Mouse (Mus musculus) heart, adult 2 months (tissue): ENCODE results near the gene Vwce. TPM values are rescaled to one million over a fixed set of nuclear protein-coding genes. Genes with fewer than 3 reads are reported as not detected.

ENCODE experiments used
- DNase-seq, 2 experiments: peaks; one replicate each; pipeline ENCODE4 v3.0.0; 2021
- H3K27ac ChIP-seq: fragments of 200-600 bp; 2 replicates; pipeline ENCODE4 v1.8.1; 2022
- H3K27me3 ChIP-seq: fragments of 200-500 bp; 2 replicates; pipeline ENCODE4 v1.6.1; 2012; ENCODE audit warnings: mild to moderate bottlenecking, low read length, inconsistent platforms, mixed read lengths; ENCODE audit not compliant: control insufficient read depth, insufficient read depth
- H3K36me3 ChIP-seq: fragments of 200-500 bp; 2 replicates; pipeline ENCODE4 v1.6.1; 2012; ENCODE audit warnings: low read length, inconsistent platforms; ENCODE audit not compliant: control insufficient read depth, insufficient read depth
- H3K4me1 ChIP-seq: fragments of 200-500 bp; 2 replicates; pipeline ENCODE4 v1.6.1; 2011; ENCODE audit warnings: low read length; ENCODE audit not compliant: control insufficient read depth, insufficient read depth
- H3K4me3 ChIP-seq: fragments of 200-600 bp; 2 replicates; pipeline ENCODE4 v1.8.1; 2022
- H3K79me2 ChIP-seq: fragments of 200-500 bp; replicated peaks from 2 replicates; pipeline ENCODE4 v1.6.1; 2012; ENCODE audit warnings: mild to moderate bottlenecking, inconsistent platforms, low read length, moderate library complexity, mixed read lengths; ENCODE audit not compliant: control insufficient read depth, insufficient read depth
- H3K9ac ChIP-seq: fragments of 200-500 bp; 2 replicates; pipeline ENCODE4 v1.6.1; 2012; ENCODE audit warnings: low read depth, mild to moderate bottlenecking, control low read depth, inconsistent platforms, low read length, mixed read lengths
- CTCF ChIP-seq: fragments of 200-600 bp; IDR thresholded peaks from 2 replicates; pipeline ENCODE4 v1.8.1; 2022; ENCODE audit warnings: antibody characterized with exemption, mild to moderate bottlenecking, moderate library complexity
- EP300 ChIP-seq: fragments of 200-500 bp; IDR thresholded peaks from 2 replicates; pipeline ENCODE4 v1.6.1; 2011; ENCODE audit warnings: low read depth, low read length, control low read depth; ENCODE audit not compliant: insufficient read depth
- POLR2A ChIP-seq: fragments of 200-500 bp; IDR thresholded peaks from 2 replicates; pipeline ENCODE4 v1.6.1; 2011; ENCODE audit warnings: mild to moderate bottlenecking, low read depth, low read length, control low read depth; ENCODE audit not compliant: insufficient read depth
- WGBS: fragments of 180-500 bp; shearing (Covaris S2); methylation state at CpG from one replicate; pipeline ENCODE4 v1.1.7; 2018; 5-methylcytosine and 5-hydroxymethylcytosine counted together
- intact Hi-C: fragments of 180-260 bp; cut with DNase I; formaldehyde crosslinking; loops from one replicate; pipeline ENCODE4 v1.15.1; 2025
- polyA plus RNA-seq: library from polyadenylated mRNA; depleted of rRNA; stranded (reverse); fragments of >200 nt; gene quantifications from 2 replicates; pipeline ENCODE4 v1.2.3, GENCODE M21; 2012
- total RNA-seq, 2 experiments: library from RNA; stranded (reverse); gene quantifications; 2 replicates each; pipeline ENCODE4 v1.2.3; 2021

Gene Vwce
- total and polyA plus RNA-seq, 3 experiments = not detected

GRCm38 (mm10) chr19:10634872-10635318, 882 bp downstream of the Vwce start:
- Histone ChIP-seq H3K27ac (no peak overlapping the region), H3K4me3 (peak overlapping the region; percentile 38), H3K36me3 (no peaks in the 10 kb centered on the region), H3K79me2 (no peaks in the 10 kb centered on the region), H3K27me3 (no peaks in the 10 kb centered on the region; the same call in 1 of the 2 replicates), H3K9ac (peak overlapping the region; percentile 24; the same call in 1 of the 2 replicates), H3K4me1 (no peaks in the 10 kb centered on the region)
- peak; percentile 43 to 49 for DNase-seq
- intact Hi-C loops = no loop called here
- TF ChIP-seq EP300 = no peak
- no peak for TF ChIP-seq CTCF
- no peak for TF ChIP-seq POLR2A
- 3% methylated on average over 21 of the region's 21 CpGs for WGBS

GRCm38 (mm10) chr19:10637840-10638239, 3.8 kb downstream of the Vwce start:
- DNase-seq = no peak
- no peak for TF ChIP-seq CTCF
- no peak for TF ChIP-seq POLR2A
- no peak for TF ChIP-seq EP300

GRCm38 (mm10) chr19:10640080-10640479, 6.1 kb downstream of the Vwce start:
- H3K27ac ChIP-seq = no peak overlapping the region
- intact Hi-C loops = no loop called here
- no peak overlapping the region for H3K9ac ChIP-seq
- no peaks in the 10 kb centered on the region for H3K79me2 ChIP-seq
- H3K36me3 ChIP-seq = no peaks in the 10 kb centered on the region
- H3K4me3 ChIP-seq = no peak overlapping the region
- no peak for DNase-seq
- H3K4me1 ChIP-seq = no peaks in the 10 kb centered on the region
- TF ChIP-seq POLR2A (no peak), EP300 (no peak), CTCF (no peak)
- H3K27me3 ChIP-seq = no peaks in the 10 kb centered on the region
- WGBS = 5% methylated on average over 5 of the region's 5 CpGs

More at GRCm38 (mm10) chr19:10637840-10638239, 3.8 kb downstream of the Vwce start:
- intact Hi-C loops = no loop called here
- WGBS = 56% methylated on average over 7 of the region's 7 CpGs
- Histone ChIP-seq H3K4me3 (no peak overlapping the region), H3K9ac (no peak overlapping the region), H3K27me3 (no peaks in the 10 kb centered on the region; the same call in 1 of the 2 replicates), H3K4me1 (no peaks in the 10 kb centered on the region), H3K36me3 (no peaks in the 10 kb centered on the region), H3K79me2 (no peaks in the 10 kb centered on the region), H3K27ac (no peak overlapping the region)

- Histone ChIP-seq H3K79me2 (no peaks in the 10 kb centered on the region), H3K4me1 (no peaks in the 10 kb centered on the region), H3K27me3 (no peaks in the 10 kb centered on the region), H3K36me3 (no peaks in the 10 kb centered on the region), H3K4me3 (no peak overlapping the region), H3K27ac (no peak overlapping the region), H3K9ac (no peak overlapping the region)
- no peak for DNase-seq
- 47% methylated on average over 13 of the region's 13 CpGs for WGBS
- TF ChIP-seq EP300 = no peak
- TF ChIP-seq CTCF = no peak
- TF ChIP-seq POLR2A = no peak
- intact Hi-C loops = no loop called here
Measured at GRCm38 (mm10) chr19:10640589-10641378, 6.8 kb downstream of the Vwce start.

- Histone ChIP-seq H3K27ac (no peak overlapping the region), H3K27me3 (no peaks in the 10 kb centered on the region), H3K79me2 (no peaks in the 10 kb centered on the region), H3K9ac (no peak overlapping the region), H3K4me1 (no peaks in the 10 kb centered on the region), H3K36me3 (no peaks in the 10 kb centered on the region), H3K4me3 (no peak overlapping the region)
- intact Hi-C loops = no loop called here
- WGBS = 75% methylated on average over 2 of the region's 2 CpGs
- TF ChIP-seq POLR2A (no peak), CTCF (no peak), EP300 (no peak)
- peak in 1 of 2 experiments; percentile 13 for DNase-seq
Measured at GRCm38 (mm10) chr19:10645616-10646015, 11.6 kb downstream of the Vwce start.

GRCm38 (mm10) chr19:10648156-10648555, 14.1 kb downstream of the Vwce start:
- no peak for DNase-seq
- TF ChIP-seq CTCF = no peak
- no peak for TF ChIP-seq POLR2A
- no peak for TF ChIP-seq EP300
- no peaks in the 10 kb centered on the region for H3K4me1 ChIP-seq
- no peaks in the 10 kb centered on the region for H3K36me3 ChIP-seq
- H3K27ac ChIP-seq = no peak overlapping the region
- intact Hi-C loops = no loop called here
- no peaks in the 10 kb centered on the region for H3K79me2 ChIP-seq
- 65% methylated on average over 8 of the region's 8 CpGs for WGBS
- no peaks in the 10 kb centered on the region for H3K27me3 ChIP-seq
- H3K4me3 ChIP-seq = no peak overlapping the region
- H3K9ac ChIP-seq = no peak overlapping the region
